Mouse (Mus musculus): ENCODE results near the gene Sspn.

Gene Sspn

GRCm38 (mm10) chr6:145931341-145931740, at the start of gene Sspn:
Gene Sspn (plus strand): TSS chr6:145931641.
- no peak for DNase-seq

GRCm38 (mm10) chr6:145883010-145883409, 48.4 kb upstream of the Sspn start:
- no peak for DNase-seq

GRCm38 (mm10) chr6:145883668-145884067, 47.8 kb upstream of the Sspn start:
- DNase-seq = no peak

GRCm38 (mm10) chr6:145885069-145885468, 46.4 kb upstream of the Sspn start:
- no peak for DNase-seq

- no peak for DNase-seq
Measured at GRCm38 (mm10) chr6:145886277-145886676, 45.2 kb upstream of the Sspn start.

- DNase-seq = no peak
Measured at GRCm38 (mm10) chr6:145887719-145888118, 43.7 kb upstream of the Sspn start.

- DNase-seq = no peak
Measured at GRCm38 (mm10) chr6:145891951-145892350, 39.5 kb upstream of the Sspn start.

- DNase-seq = no peak
Measured at GRCm38 (mm10) chr6:145892381-145893265, 38.8 kb upstream of the Sspn start.

GRCm38 (mm10) chr6:145893366-145894021, 37.9 kb upstream of the Sspn start:
- DNase-seq = no peak

GRCm38 (mm10) chr6:145894669-145895342, 36.6 kb upstream of the Sspn start:
- DNase-seq = peak; percentile 36 to 47

GRCm38 (mm10) chr6:145904169-145904568, 27.3 kb upstream of the Sspn start:
- no peak for DNase-seq

GRCm38 (mm10) chr6:145904616-145905015, 26.8 kb upstream of the Sspn start:
- DNase-seq = no peak

GRCm38 (mm10) chr6:145906096-145906890, 25.1 kb upstream of the Sspn start:
- DNase-seq = no peak

- DNase-seq = no peak
Measured at GRCm38 (mm10) chr6:145909943-145910342, 21.5 kb upstream of the Sspn start.

GRCm38 (mm10) chr6:145910469-145911426, 20.7 kb upstream of the Sspn start:
- DNase-seq = no peak

- DNase-seq = no peak
Measured at GRCm38 (mm10) chr6:145912232-145912631, 19.2 kb upstream of the Sspn start.

- DNase-seq = no peak
Measured at GRCm38 (mm10) chr6:145915435-145915834, 16.0 kb upstream of the Sspn start.

GRCm38 (mm10) chr6:145916401-145916800, 15.0 kb upstream of the Sspn start:
- DNase-seq = no peak

- DNase-seq = no peak
Measured at GRCm38 (mm10) chr6:145918236-145918635, 13.2 kb upstream of the Sspn start.

GRCm38 (mm10) chr6:145923594-145923993, 7.8 kb upstream of the Sspn start:
- DNase-seq = no peak

GRCm38 (mm10) chr6:145934001-145934696, 2.7 kb downstream of the Sspn start:
- DNase-seq = peak; percentile 2 to 11
